Comparison of ENCODE assay signal across 9 mouse cellular contexts in the genomic region with DNA sequence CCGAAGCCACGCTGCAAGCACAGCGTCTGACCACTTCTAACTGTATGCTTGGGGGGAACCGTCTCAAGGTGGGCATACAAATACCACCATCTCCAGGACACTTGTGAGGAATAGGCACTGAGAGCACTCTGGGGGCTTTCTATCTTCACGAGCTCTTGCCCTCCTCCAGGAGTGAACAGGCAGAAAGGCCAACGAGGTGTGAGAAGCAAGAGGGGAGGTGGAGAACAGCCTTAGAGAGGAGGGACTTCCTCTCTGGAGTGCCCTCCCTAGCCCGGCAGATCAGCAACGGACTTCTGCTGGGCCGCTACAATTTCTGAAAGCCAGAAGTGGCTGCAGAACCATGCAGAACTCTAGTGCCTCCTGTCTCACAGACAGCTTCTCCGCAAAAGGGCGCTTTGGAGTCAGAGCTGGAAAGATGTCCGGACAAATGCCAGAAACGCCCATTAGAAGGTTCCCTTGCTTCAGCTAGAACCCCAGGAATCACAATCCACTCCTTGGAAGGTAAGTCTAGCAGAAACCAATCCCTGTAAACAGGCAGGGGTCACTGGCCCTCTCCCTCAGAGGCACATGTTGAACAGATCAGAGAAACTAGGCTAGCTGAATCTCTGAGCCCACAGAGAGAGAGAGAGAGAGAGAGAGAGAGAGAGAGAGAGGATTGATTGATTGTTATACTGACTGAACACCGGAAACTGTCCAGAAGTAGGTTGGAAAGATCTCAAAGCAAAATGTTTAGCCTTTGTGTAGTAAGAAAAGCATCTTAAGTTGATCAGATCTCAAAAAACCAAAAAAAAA. TPM values are rescaled to one million over a fixed set of nuclear protein-coding genes. Genes with fewer than 3 reads are reported as not detected.
A peak's percentile ranks its signal among the peaks of the same experiment; 100 is the strongest.
DNase-seq lines count a peak whose midpoint lies in the region; ATAC-seq and TF ChIP-seq lines count a peak whose summit lies in the region.
"Had no signal": no experiment of that assay in that cellular context is flagged by ENCODE, and none has a peak within 500 bp of the region (broad histone marks: within the 10 kb centered on the region; RNA-seq: fewer than 3 reads in every experiment).

No protein-coding gene starts in this region.

- no peak for TF ChIP-seq EP300 in heart, postnatal 0 days (IDR thresholded peaks at IDR 0.05; ENCODE audit: low read depth)
- no peak for TF ChIP-seq EP300 in liver, postnatal 0 days (IDR thresholded peaks at IDR 0.05; ENCODE audit: low read depth)

- peak overlapping the region; percentile 21 for H3K27ac ChIP-seq in heart, postnatal 0 days (ENCODE audit: low read depth)
- peak overlapping the region; percentile 44; the same call in 1 of the 2 replicates for H3K27ac ChIP-seq in ES-E14 (ENCODE audit: insufficient read depth, low read depth, low read length, poor library complexity, severe bottlenecking)
- no peak overlapping the region for H3K27ac ChIP-seq in hindbrain, embryonic 10.5 days
- H3K27ac ChIP-seq in liver, postnatal 0 days (ENCODE audit: low read depth): peak overlapping the region; percentile 97

- no peak for ATAC-seq in heart, postnatal 0 days (ENCODE audit: insufficient read depth, low read depth)
- ATAC-seq in liver, postnatal 0 days: no peak
- no peak for ATAC-seq in monocyte, adult 5-6 weeks (replicated peaks; ENCODE audit: insufficient number of reproducible peaks, low FRiP score, low TSS enrichment, poor library complexity, severe bottlenecking)

- peak overlapping the region; percentile 41; the same call in 1 of the 2 replicates for H3K9ac ChIP-seq in heart, postnatal 0 days (replicated peaks; ENCODE audit: low read depth, low read length)
- H3K9ac ChIP-seq in ES-E14 (ENCODE audit: insufficient read depth, low read depth, low read length, poor library complexity, severe bottlenecking): peak overlapping the region; percentile 63; the same call in 1 of the 2 replicates
- peak overlapping the region; percentile 100 for H3K9ac ChIP-seq in liver, postnatal 0 days (replicated peaks)

- no peak for DNase-seq in heart, postnatal 0 days (ENCODE audit: low spot score)
- no peak for DNase-seq in heart, adult 8-10 months (ENCODE audit: low spot score)
- DNase-seq in ES-E14 (ENCODE audit: low read depth, low spot score): no peak
- no peak for DNase-seq in hindbrain, embryonic 10.5 days (ENCODE audit: low spot score)
- peak; percentile 45 for DNase-seq in liver, postnatal 0 days
- no peak for DNase-seq in layer of hippocampus, adult 8-10 months (ENCODE audit: low spot score in 2 of 2)
- DNase-seq in frontal cortex, postnatal 36 days (ENCODE audit: low spot score in 2 of 2): no peak

- H3K4me3 ChIP-seq in heart, postnatal 0 days (ENCODE audit: low read depth, low read length): peak overlapping the region; percentile 82
- peak overlapping the region; percentile 45 for H3K4me3 ChIP-seq in ES-E14 (ENCODE audit: insufficient read depth in 1 of 2, low read depth in 1 of 2, low read length in 2 of 2, poor library complexity in 1 of 2, severe bottlenecking in 1 of 2)
- peak overlapping the region; percentile 98 for H3K4me3 ChIP-seq in hindbrain, embryonic 10.5 days
- peak overlapping the region; percentile 100 for H3K4me3 ChIP-seq in liver, postnatal 0 days (ENCODE audit: low read depth, low read length)

- in situ Hi-C loops in ES-E14 (cut with MboI; ENCODE audit: low sequenced_read_pairs in 2 of 2, unreplicated experiment in 2 of 2): no loop called here

- H3K9me3 ChIP-seq in heart, postnatal 0 days (replicated peaks; ENCODE audit: control insufficient read depth, low read length): no peaks in the 10 kb centered on the region
- no peaks in the 10 kb centered on the region for H3K9me3 ChIP-seq in ES-E14 (ENCODE audit: control insufficient read depth, insufficient read depth, low read depth, low read length)
- no peaks in the 10 kb centered on the region for H3K9me3 ChIP-seq in hindbrain, embryonic 10.5 days
- no peaks in the 10 kb centered on the region for H3K9me3 ChIP-seq in liver, postnatal 0 days (ENCODE audit: low read length)

- 54% methylated on average over 14 of the region's 14 CpGs for WGBS in heart, postnatal 0 days
- 81% methylated on average over 14 of the region's 14 CpGs for WGBS in hindbrain, embryonic 10.5 days
- WGBS in liver, postnatal 0 days (ENCODE audit: insufficient replicate concordance): 28% methylated on average over 14 of the region's 14 CpGs

- no peak for TF ChIP-seq CTCF in heart, postnatal 0 days (IDR thresholded peaks at IDR 0.05; ENCODE audit: low read depth)
- TF ChIP-seq CTCF in liver, postnatal 0 days (IDR thresholded peaks at IDR 0.05; ENCODE audit: low read depth): no peak

- H3K4me2 ChIP-seq in heart, postnatal 0 days (ENCODE audit: low read depth, low read length): peak overlapping the region; percentile 85
- peak overlapping the region; percentile 82 for H3K4me2 ChIP-seq in liver, postnatal 0 days (ENCODE audit: low read depth, low read length)

- peaks cover 21% of the 10 kb centered on the region for H3K4me1 ChIP-seq in heart, postnatal 0 days (ENCODE audit: control insufficient read depth, insufficient read depth)
- peaks cover 8 to 11% of the 10 kb centered on the region in 2 experiments; a peak in 3 of 4 replicates for H3K4me1 ChIP-seq in ES-E14 (ENCODE audit: control insufficient read depth in 2 of 2, insufficient read depth in 2 of 2, low read length in 2 of 2, poor library complexity in 1 of 2)
- peaks cover 25% of the 10 kb centered on the region for H3K4me1 ChIP-seq in hindbrain, embryonic 10.5 days (replicated peaks)
- peaks cover 40% of the 10 kb centered on the region for H3K4me1 ChIP-seq in liver, postnatal 0 days (ENCODE audit: insufficient read depth)

- H3K27me3 ChIP-seq in heart, postnatal 0 days (ENCODE audit: control insufficient read depth, insufficient read depth, low read length): no peaks in the 10 kb centered on the region
- H3K27me3 ChIP-seq in hindbrain, embryonic 10.5 days (ENCODE audit: insufficient read depth, poor library complexity, severe bottlenecking): peaks cover 4% of the 10 kb centered on the region; the same call in 1 of the 2 replicates
- no peaks in the 10 kb centered on the region for H3K27me3 ChIP-seq in liver, postnatal 0 days (ENCODE audit: insufficient read depth, low read length)

- H3K36me3 ChIP-seq in heart, postnatal 0 days (replicated peaks; ENCODE audit: control insufficient read depth, insufficient read depth, low read length): peaks cover 15% of the 10 kb centered on the region
- H3K36me3 ChIP-seq in ES-E14 (ENCODE audit: control insufficient read depth, insufficient read depth, low read length, poor library complexity, severe bottlenecking): peaks cover 2% of the 10 kb centered on the region; the same call in 1 of the 2 replicates
- peaks cover 33% of the 10 kb centered on the region for H3K36me3 ChIP-seq in hindbrain, embryonic 10.5 days
- peaks cover 15% of the 10 kb centered on the region; the same call in 1 of the 2 replicates for H3K36me3 ChIP-seq in liver, postnatal 0 days (replicated peaks; ENCODE audit: insufficient read depth, low read length)

TF ChIP-seq in ES-E14, 5 proteins besides CTCF, POLR2A, EP300 and RAD21 (continues in another document):
- TF ChIP-seq CHD2 (IDR thresholded peaks at IDR 0.05; ENCODE audit: low read depth, low read length): no peak

RNA-seq across cellular contexts. Expression of a gene that starts 1.9 kb away (rescaled TPM):
- 99.1 and 117 TPM in 2 replicates for total RNA-seq in heart, postnatal 0 days (2014; rRNA removed; ENCODE audit: low replicate concordance)
- polyA plus RNA-seq in heart, postnatal 0 days (2015; fragmentation: Nextera tagmentation; extraction: Ambion mirVana): 11.0 and 12.0 TPM in 2 replicates
- 10 to 100 TPM; 47.1 to 62.6 (median 51.0) TPM for total RNA-seq in heart, adult 8-10 months (2022)
- 83.8 and 124 TPM in 2 replicates for total RNA-seq in ES-E14 (2012; rRNA removed)
- polyA plus RNA-seq in hindbrain, embryonic 10.5 days (2016; fragmentation: Nextera tagmentation; extraction: Ambion mirVana): 16.8 and 37.2 TPM in 2 replicates
- polyA plus RNA-seq in liver, postnatal 0 days (2015; fragmentation: Nextera tagmentation; extraction: Ambion mirVana): 16.6 and 17.0 TPM in 2 replicates
- 100 to 1,000 TPM; 134 to 163 (median 148) TPM for total RNA-seq in layer of hippocampus, adult 8-10 months (2022)
- total RNA-seq in monocyte, adult 5-6 weeks (2017): 163 to 176 TPM (median 171 TPM) in 3 replicates

RNA-seq across cellular contexts. Expression of a gene that starts 22.5 kb away (rescaled TPM):
- not detected in 2 replicates for total RNA-seq in heart, postnatal 0 days (2014; rRNA removed; ENCODE audit: low replicate concordance)
- 0.22 TPM in 1 of 2 replicates, not detected in the other for polyA plus RNA-seq in heart, postnatal 0 days (2015; fragmentation: Nextera tagmentation; extraction: Ambion mirVana)
- total RNA-seq in heart, adult 8-10 months (2022): under 1 TPM in 1 of 4 experiments, not detected in 3; 0.37 TPM
- 0.49 and 1.6 TPM in 2 replicates for total RNA-seq in ES-E14 (2012; rRNA removed)
- polyA plus RNA-seq in hindbrain, embryonic 10.5 days (2016; fragmentation: Nextera tagmentation; extraction: Ambion mirVana): 0.25 and 0.35 TPM in 2 replicates
- polyA plus RNA-seq in liver, postnatal 0 days (2015; fragmentation: Nextera tagmentation; extraction: Ambion mirVana): 0.35 and 0.40 TPM in 2 replicates
- not detected for total RNA-seq in layer of hippocampus, adult 8-10 months (2022)
- not detected in 3 replicates for total RNA-seq in monocyte, adult 5-6 weeks (2017)
- total RNA-seq: left cerebral cortex, adult 18-20 months had no signal

RNA-seq across cellular contexts. Expression of a gene that starts 23.6 kb away (rescaled TPM):
- not detected in 2 replicates for total RNA-seq in heart, postnatal 0 days (2014; rRNA removed; ENCODE audit: low replicate concordance)
- polyA plus RNA-seq in heart, postnatal 0 days (2015; fragmentation: Nextera tagmentation; extraction: Ambion mirVana): not detected in 2 replicates
- not detected for total RNA-seq in heart, adult 8-10 months (2022)
- total RNA-seq in ES-E14 (2012; rRNA removed): 0.45 and 0.48 TPM in 2 replicates
- 1.5 and 4.4 TPM in 2 replicates for polyA plus RNA-seq in hindbrain, embryonic 10.5 days (2016; fragmentation: Nextera tagmentation; extraction: Ambion mirVana)
- polyA plus RNA-seq in liver, postnatal 0 days (2015; fragmentation: Nextera tagmentation; extraction: Ambion mirVana): not detected in 2 replicates
- 1 to 10 TPM; 2.3 to 3.4 (median 2.7) TPM for total RNA-seq in layer of hippocampus, adult 8-10 months (2022)
- total RNA-seq in monocyte, adult 5-6 weeks (2017): not detected in 3 replicates

RNA-seq across cellular contexts. Expression of a gene that starts 23.9 kb away (rescaled TPM):
- 15.2 and 17.6 TPM in 2 replicates for total RNA-seq in heart, postnatal 0 days (2014; rRNA removed; ENCODE audit: low replicate concordance)
- polyA plus RNA-seq in heart, postnatal 0 days (2015; fragmentation: Nextera tagmentation; extraction: Ambion mirVana): 15.8 and 16.1 TPM in 2 replicates
- 10 to 100 TPM; 12.3 to 14.0 (median 13.1) TPM for total RNA-seq in heart, adult 8-10 months (2022)
- 40.8 and 44.4 TPM in 2 replicates for total RNA-seq in ES-E14 (2012; rRNA removed)
- 70.8 and 71.3 TPM in 2 replicates for polyA plus RNA-seq in hindbrain, embryonic 10.5 days (2016; fragmentation: Nextera tagmentation; extraction: Ambion mirVana)
- 8.5 and 9.2 TPM in 2 replicates for polyA plus RNA-seq in liver, postnatal 0 days (2015; fragmentation: Nextera tagmentation; extraction: Ambion mirVana)
- total RNA-seq in layer of hippocampus, adult 8-10 months (2022): 10 to 100 TPM; 50.9 to 62.0 (median 58.0) TPM
- total RNA-seq in monocyte, adult 5-6 weeks (2017): 6.1 to 9.9 TPM (median 7.1 TPM) in 3 replicates

RNA-seq across cellular contexts. Expression of a gene that starts 26.6 kb away (rescaled TPM):
- not detected in 2 replicates for total RNA-seq in heart, postnatal 0 days (2014; rRNA removed; ENCODE audit: low replicate concordance)
- not detected in 2 replicates for polyA plus RNA-seq in heart, postnatal 0 days (2015; fragmentation: Nextera tagmentation; extraction: Ambion mirVana)
- total RNA-seq in heart, adult 8-10 months (2022): not detected
- total RNA-seq in ES-E14 (2012; rRNA removed): not detected in 2 replicates
- not detected in 2 replicates for polyA plus RNA-seq in hindbrain, embryonic 10.5 days (2016; fragmentation: Nextera tagmentation; extraction: Ambion mirVana)
- not detected in 2 replicates for polyA plus RNA-seq in liver, postnatal 0 days (2015; fragmentation: Nextera tagmentation; extraction: Ambion mirVana)
- not detected for total RNA-seq in layer of hippocampus, adult 8-10 months (2022)
- total RNA-seq in monocyte, adult 5-6 weeks (2017): not detected in 3 replicates
- total RNA-seq: left cerebral cortex, adult 18-20 months had no signal

Comparison
In these comparisons a context has a peak if more than half of its experiments do, and no peak if none do; other contexts are left out.
1. H3K4me3 ChIP-seq: peak in every context shown above with its lines; median percentile 100 in liver, postnatal 0 days; 98 in hindbrain, embryonic 10.5 days; 82 in heart, postnatal 0 days; 45 in ES-E14.
2. H3K9ac ChIP-seq: peak in every context shown above with its lines; median percentile 100 in liver, postnatal 0 days; 63 in ES-E14; 41 in heart, postnatal 0 days.